Mouse (Mus musculus): Measurements from ENCODE around the gene B3galt6.

The B3galt6 gene

DNA sequence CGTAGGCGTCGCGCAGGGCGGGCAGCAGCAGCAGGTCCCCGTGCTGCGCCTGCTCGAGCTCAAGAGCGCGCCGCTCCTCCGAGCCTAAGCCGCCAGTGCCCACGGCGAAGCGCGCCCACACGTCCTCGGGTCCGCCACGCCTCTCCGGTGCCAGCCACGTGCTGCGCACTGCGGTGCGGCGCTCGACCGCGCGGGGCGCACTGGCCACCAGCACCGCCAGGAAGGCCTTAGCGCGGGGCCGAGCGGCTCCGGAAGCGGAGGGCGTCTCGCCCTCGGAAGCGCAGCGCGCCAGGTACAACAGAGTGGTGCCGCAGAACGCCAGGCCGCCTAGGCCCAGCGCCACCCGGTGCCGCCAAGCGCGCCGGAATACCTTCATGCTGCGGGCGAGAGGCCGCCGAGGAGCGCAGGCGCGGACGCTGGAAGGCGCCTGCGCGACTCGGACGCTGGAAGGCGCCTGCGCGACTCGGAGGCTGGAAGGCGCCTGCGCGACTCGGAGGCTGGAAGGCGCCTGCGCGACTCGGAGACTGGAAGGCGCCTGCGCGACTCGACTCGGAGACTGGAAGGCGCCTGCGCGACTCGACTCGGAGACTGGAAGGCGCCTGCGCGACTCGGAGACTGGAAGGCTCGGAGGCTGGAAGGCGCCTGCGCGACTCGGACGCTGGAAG, at the start of gene B3galt6, which contains the start of gene Sdf4:
Gene B3galt6 (minus strand): TSS at position 409 of the 665 bp plus-strand sequence.
Gene Sdf4 (plus strand): TSS at position 632 of the 665 bp plus-strand sequence.
- DNase-seq (ENCODE audit: extremely low spot score, low spot score): peak; percentile 85

DNA sequence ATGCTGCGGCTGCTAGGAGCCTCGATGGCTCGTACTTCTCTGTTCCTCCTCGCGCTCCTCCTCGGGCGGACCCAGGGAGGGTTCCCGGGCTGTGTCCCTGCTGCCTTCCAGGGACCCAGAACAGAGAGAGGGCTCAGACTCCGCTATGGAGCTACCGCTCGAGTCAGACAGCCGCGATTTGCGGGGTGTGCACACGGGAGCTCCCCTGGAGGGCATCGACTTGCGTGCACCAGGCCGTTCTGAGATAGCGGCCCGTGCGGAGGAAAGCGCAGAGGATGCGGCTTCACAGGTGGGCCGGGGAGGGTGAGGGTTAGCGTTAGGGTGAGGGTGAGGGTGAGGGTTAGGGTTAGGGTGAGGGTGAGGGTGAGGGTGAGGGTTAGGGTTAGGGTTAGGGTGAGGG, 42.5 kb upstream of the B3galt6 start:
- peak; percentile 34 for DNase-seq (ENCODE audit: extremely low spot score, low spot score)

DNA sequence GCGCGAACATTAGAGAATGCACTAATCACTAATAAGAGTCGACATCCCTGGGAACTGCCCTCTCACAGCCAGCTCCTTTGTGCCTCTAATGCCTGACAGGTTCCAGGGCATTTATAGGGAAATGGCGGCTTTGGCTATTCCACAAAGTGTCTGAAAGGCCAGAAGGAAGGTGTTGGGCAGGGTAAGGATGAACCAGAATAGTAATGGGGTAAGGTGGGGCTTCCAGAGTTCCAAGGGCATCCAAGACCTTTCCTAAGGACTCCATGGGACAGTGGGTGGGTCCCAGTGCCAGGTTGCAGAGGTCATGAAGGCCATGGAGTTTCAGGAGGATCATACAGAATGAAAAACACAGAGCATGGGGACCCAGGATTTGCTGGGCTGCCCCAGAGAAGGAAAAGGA, 41.9 kb upstream of the B3galt6 start:
- no peak for DNase-seq (ENCODE audit: extremely low spot score, low spot score)

- DNase-seq (ENCODE audit: extremely low spot score, low spot score): peak; percentile 30
Measured at GRCm38 (mm10) chr4:156033476-156034119, 41.1 kb upstream of the B3galt6 start.

DNA sequence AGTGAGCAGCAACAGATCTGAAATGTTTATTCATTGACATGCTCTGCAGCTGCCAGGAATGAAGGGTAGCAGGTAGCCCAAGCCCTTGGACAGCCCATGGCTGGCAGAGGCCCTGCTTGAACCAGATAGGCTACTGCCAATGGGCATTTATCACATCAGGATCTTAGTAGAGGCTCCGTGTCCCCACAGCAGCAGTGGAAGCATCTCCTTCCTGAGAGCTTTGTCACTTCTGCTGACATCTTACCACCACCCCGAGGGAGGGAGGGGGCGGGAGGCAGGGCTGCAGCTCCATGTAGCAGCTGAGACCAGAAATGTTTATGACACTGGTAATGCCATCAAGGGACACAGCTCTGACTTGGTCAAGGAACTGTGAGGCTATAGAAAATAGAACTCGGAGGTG, 40.4 kb upstream of the B3galt6 start:
- no peak for DNase-seq (ENCODE audit: extremely low spot score, low spot score)

DNA sequence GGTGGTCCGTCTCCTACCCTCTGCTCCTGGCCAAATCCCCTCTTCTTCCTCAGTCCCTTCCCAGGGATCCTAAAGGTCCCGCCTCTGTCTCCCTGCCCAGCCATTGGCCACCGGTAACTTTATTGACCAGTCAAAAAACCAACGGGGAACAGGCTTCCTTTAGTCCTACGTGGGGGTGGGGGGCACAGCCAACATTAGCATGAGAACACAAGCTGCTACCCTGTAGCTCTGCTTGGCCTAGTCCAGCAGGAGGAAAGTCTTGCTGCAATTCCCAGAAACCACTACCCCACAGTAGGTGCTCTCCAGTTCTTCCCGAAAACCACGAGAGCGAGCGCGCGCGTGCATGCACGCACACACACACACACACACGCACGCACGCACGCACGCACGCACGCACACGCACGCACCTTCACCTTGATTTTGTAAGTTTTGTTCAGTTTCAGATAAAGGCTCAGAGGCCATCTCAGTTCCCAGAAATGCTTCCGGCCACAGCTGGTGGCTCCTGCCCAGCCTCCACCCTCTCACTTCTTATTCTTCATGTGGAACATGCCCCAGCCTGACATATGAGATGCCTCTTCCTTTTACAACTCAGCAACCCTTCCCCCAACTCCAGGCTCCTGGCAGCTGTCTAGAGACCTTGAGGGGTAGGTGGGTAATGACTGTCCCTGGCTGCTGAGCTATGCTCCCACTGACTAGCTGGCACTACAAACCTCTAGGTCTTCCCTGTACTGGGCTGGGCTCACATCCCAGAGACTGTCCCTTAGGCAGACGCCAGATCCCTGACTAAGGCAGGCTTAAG, 39.3 kb upstream of the B3galt6 start:
- DNase-seq (ENCODE audit: extremely low spot score, low spot score): peak; percentile 77

DNA sequence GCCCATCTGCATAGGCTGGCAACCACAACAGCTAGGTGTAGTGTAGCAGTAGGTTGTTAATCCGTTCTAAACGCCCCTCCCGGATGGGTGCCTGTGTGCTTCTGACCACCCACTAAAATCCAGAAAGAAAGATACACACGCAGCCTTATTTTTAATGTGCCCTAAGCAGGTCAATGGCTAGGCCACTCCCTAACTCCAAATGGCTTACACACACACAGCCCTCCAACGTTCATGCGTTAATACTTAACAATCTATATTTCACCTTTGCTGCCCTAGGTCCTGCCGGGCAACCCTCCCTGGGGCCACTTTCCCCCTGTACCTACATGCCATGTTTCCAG, 38.8 kb upstream of the B3galt6 start:
- no peak for DNase-seq (ENCODE audit: extremely low spot score, low spot score)

DNA sequence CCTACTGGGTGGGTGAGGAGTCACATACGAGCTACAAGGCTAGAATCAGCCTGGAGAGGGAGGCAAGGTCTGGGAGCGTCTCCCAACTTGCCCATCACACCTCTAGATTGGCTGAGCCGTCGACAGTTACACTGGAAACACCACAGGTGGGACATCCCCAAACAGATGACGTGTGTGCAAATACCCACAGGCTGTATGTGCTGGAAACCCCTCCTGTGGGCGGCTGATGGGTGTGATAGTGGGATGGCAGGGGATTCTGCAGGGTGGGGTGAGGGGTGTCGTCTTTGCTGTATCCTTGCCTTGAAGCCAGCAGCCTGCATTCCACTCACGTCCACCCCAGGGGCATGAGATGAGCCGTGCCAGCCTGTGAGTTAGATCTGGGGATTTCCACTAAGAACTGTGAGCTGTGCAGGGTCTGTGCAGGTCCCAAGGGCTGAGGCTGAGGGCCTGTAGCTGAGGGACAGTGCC, 38.2 kb upstream of the B3galt6 start:
- no peak for DNase-seq (ENCODE audit: extremely low spot score, low spot score)

- DNase-seq (ENCODE audit: extremely low spot score, low spot score): no peak
Measured at GRCm38 (mm10) chr4:156028580-156028979, 36.1 kb upstream of the B3galt6 start.

GRCm38 (mm10) chr4:156026013-156026412, 33.6 kb upstream of the B3galt6 start, which contains the start of gene Tnfrsf18:
Tnfrsf18 (plus strand) TSS chr4:156026164.
- DNase-seq (ENCODE audit: extremely low spot score, low spot score): no peak

- DNase-seq (ENCODE audit: extremely low spot score, low spot score): no peak
Measured at GRCm38 (mm10) chr4:156024184-156024583, 31.7 kb upstream of the B3galt6 start.

GRCm38 (mm10) chr4:156023520-156023919, 31.1 kb upstream of the B3galt6 start:
- DNase-seq (ENCODE audit: extremely low spot score, low spot score): no peak

DNA sequence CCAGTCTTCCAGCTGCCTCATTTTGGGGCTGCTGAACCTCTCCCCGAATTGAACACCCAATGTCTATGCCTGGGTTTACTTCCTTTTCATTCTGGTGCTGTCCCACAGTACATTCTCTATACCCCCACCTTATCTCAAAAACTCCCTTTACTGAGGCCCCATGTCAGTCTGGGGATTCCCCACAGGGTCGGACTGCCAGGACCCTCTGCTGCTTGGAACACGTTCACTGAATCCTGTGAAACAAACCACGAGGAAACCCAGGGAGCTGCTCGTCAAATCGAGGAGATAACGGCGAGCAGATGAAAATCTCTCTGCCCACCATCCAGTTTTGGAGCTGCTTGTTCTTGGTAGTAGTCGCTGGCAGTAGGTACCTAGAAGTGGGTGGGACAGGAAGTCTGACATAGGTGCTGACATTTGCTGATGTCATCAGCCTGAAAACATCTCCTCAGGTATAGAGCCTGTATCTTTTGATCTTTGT, 29.5 kb upstream of the B3galt6 start:
- no peak for DNase-seq (ENCODE audit: extremely low spot score, low spot score)

- DNase-seq (ENCODE audit: extremely low spot score, low spot score): no peak
Measured at GRCm38 (mm10) chr4:156021381-156021780, 28.9 kb upstream of the B3galt6 start.

DNA sequence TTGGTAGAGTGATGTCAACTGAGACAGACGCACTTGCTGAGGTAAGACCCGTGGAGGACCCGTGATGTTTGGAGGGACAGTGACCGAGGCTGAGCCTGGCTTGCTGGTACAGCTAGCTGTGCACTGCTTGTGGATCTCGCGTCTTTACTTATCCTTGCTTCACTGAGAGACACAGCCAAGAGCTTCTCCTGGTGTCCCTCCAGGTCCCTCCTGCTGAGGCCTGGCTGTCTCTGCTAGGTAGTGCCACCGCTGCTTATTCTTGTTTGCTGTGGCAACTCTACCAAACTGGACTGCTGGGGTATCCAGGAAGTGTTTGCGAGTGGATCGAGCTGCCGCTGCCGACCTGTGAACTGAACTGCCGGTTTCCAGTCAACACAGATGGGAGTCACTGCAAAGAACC, 27.3 kb upstream of the B3galt6 start:
- DNase-seq (ENCODE audit: extremely low spot score, low spot score): no peak

GRCm38 (mm10) chr4:156014436-156014835, 22.0 kb upstream of the B3galt6 start:
- no peak for DNase-seq (ENCODE audit: extremely low spot score, low spot score)

GRCm38 (mm10) chr4:156013637-156014036, 21.2 kb upstream of the B3galt6 start, which contains the start of gene Tnfrsf4:
Tnfrsf4 (plus strand) TSS chr4:156013843.
- DNase-seq (ENCODE audit: extremely low spot score, low spot score): no peak

GRCm38 (mm10) chr4:156008369-156008768, 15.9 kb upstream of the B3galt6 start:
- DNase-seq (ENCODE audit: extremely low spot score, low spot score): no peak

DNA sequence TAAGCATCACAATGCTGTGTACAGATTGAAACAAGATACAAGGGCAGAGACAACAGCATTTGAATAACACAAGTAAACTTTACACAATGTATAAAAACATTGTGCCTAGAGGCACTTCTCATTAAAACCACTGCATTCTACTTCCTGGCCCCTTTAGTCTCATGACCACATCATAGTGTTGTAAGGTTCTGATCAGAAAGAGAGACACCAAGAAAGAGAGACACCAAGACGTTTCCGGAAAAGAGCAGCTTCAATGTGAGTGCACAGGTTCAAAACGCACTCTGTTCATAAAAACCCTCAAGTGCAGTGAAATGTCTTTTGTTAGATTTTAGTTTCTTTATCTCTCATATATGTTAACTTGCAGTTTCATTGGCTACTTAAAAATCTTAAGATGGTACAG, 11.7 kb upstream of the B3galt6 start:
- no peak for DNase-seq (ENCODE audit: extremely low spot score, low spot score)

DNA sequence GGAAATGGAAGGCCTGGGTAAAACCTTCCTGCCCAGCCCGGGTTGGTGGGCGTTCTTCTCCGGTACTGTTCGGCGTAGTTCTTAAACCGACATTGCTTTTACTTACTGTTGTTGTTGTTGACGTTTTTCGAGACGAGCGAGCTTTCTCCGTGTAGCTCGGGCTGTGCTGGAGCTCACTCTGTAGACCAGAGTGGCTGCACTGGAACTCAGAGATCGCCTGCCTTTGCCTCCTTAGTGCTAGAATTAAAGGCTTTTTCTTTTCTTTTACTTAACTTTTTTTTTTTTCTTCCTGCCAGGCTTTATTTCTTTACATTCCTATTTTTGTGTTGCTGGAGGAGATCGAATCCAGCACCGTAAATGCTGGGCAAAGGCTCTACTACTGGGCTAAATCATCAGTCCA, 1.2 kb upstream of the B3galt6 start:
- DNase-seq (ENCODE audit: extremely low spot score, low spot score): no peak

GRCm38 (mm10) chr4:155992906-155993547, 578 bp upstream of the B3galt6 start:
- DNase-seq (ENCODE audit: extremely low spot score, low spot score): peak; percentile 99

DNA sequence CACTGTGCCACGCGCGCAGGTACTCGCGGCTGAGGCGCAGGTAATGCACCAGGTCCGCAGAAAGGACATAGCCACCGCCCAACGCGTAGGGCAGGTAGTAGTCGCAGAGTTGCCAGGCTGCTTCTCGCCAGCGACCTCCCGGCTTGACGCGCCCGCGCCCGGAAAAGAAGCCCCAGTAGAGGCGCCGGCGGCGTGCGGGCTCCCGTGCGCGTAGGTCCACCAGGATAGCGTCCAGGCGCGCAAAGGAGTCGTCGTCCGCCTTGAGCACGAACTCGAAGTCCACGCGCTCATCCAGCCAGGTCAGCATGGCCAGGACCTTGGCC, 580 bp downstream of the B3galt6 start:
- no peak for DNase-seq (ENCODE audit: extremely low spot score, low spot score)

All from neural tube, embryonic 10.5 days (tissue).